Mouse (Mus musculus): ENCODE results near the gene Acadsb. TPM values are rescaled to one million over a fixed set of nuclear protein-coding genes. Genes with fewer than 3 reads are reported as not detected.
A peak's percentile ranks its signal among the peaks of the same experiment; 100 is the strongest.

Gene Acadsb
- polyA plus RNA-seq, 1 experiment, result 4.7 TPM

DNA sequence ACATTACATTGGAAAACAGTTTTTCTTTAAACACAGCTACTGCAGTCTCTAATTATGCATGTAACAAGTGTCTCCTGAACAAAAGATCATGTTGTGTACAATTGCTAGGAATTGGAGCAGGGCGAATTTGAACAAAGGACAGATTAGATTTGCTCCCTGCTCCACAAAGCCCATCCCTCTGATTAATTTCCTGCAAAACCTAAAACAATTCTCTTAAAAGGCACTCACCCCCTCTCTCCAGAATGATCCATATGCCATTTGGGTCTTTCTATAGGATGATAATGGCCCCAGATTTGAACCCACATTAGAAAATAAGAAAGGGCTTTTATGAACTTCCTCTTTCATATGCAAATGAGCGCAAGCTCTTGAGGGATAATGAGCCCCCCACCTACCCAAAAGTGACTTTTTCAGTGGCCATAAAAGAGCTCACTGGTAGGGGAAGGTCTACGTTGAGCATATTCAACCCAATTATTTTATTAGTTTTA lies 54.8 kb downstream of the Acadsb start:
- H3K4me3 ChIP-seq (ENCODE audit: control insufficient read depth, insufficient read depth, low read length), result no peak overlapping the region
- DNase-seq, result no peak
- H3K4me1 ChIP-seq (replicated peaks; ENCODE audit: control insufficient read depth, insufficient read depth, low read length), result 0 out of 2 replicates have a peak, but pooled peaks cover 2% of the 10 kb centered on the region
- no peak overlapping the region for H3K27ac ChIP-seq (ENCODE audit: control insufficient read depth, insufficient read depth, low read length)
- TF ChIP-seq POLR2A (IDR thresholded peaks at IDR 0.05; ENCODE audit: control insufficient read depth, extremely low read depth, insufficient read depth, low read length, poor library complexity), result no peak
- TF ChIP-seq CTCF (IDR thresholded peaks at IDR 0.05; ENCODE audit: borderline replicate concordance, control insufficient read depth, extremely low read depth, insufficient read depth, low read length, poor library complexity), result no peak
- WGBS, result 69% methylated on average over 3 of the region's 3 CpGs
- no peaks in the 10 kb centered on the region for H3K27me3 ChIP-seq (ENCODE audit: control insufficient read depth, insufficient read depth, low read length)
- no peaks in the 10 kb centered on the region for H3K36me3 ChIP-seq (ENCODE audit: control insufficient read depth, insufficient read depth, low read length)

DNA sequence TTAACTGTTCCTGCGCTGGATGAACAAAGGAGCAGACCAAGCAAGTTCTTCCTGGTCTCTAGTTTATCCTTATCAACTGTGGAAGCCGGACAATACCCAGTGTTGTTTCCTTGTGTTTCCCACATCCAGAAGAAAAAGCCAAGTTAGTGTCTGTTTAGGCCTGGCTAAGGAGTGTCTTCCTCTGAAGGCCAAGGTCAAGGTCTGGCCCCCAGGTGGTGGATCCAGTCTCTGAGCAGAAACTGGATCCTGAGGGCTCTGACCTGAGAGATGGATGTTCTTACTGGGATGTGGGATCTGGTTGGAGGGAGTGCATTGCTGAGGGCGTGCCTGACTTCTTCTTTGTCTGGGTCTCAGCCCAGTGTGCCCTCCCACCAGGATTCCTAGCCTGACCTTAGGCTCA lies 55.3 kb downstream of the Acadsb start:
- 69% methylated on average over 3 of the region's 3 CpGs for WGBS
- no peaks in the 10 kb centered on the region for H3K27me3 ChIP-seq (ENCODE audit: control insufficient read depth, insufficient read depth, low read length)
- TF ChIP-seq POLR2A (IDR thresholded peaks at IDR 0.05; ENCODE audit: control insufficient read depth, extremely low read depth, insufficient read depth, low read length, poor library complexity), result no peak
- H3K4me3 ChIP-seq (ENCODE audit: control insufficient read depth, insufficient read depth, low read length), result no peak overlapping the region
- H3K4me1 ChIP-seq (replicated peaks; ENCODE audit: control insufficient read depth, insufficient read depth, low read length), result 0 out of 2 replicates have a peak, but pooled peaks cover 2% of the 10 kb centered on the region
- H3K36me3 ChIP-seq (ENCODE audit: control insufficient read depth, insufficient read depth, low read length), result no peaks in the 10 kb centered on the region
- no peak overlapping the region for H3K27ac ChIP-seq (ENCODE audit: control insufficient read depth, insufficient read depth, low read length)
- no peak for DNase-seq

DNA sequence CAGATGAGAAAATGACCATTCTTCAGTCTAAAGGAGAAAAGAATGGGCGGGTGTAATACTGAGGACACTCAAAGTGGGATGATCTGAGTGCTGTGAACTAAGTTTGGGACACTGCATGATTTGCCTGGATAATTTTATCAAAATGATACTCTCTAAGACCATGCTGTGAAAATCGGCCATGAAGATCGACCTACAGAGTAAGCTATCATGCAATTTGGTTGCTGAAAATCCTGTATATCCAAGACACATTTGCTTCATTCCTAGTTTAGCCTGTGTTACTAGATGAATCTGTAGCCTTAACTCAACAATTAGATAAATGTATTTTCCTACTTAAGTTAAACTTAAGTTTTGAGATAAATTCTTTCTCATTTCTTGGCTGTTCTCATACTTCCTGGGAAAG lies 56.9 kb downstream of the Acadsb start:
- 0 out of 2 replicates have a peak, but pooled peaks cover 2% of the 10 kb centered on the region for H3K4me1 ChIP-seq (replicated peaks; ENCODE audit: control insufficient read depth, insufficient read depth, low read length)
- WGBS, result 79% methylated on average over 3 of the region's 3 CpGs
- DNase-seq, result no peak
- no peak overlapping the region for H3K4me3 ChIP-seq (ENCODE audit: control insufficient read depth, insufficient read depth, low read length)
- H3K27ac ChIP-seq (ENCODE audit: control insufficient read depth, insufficient read depth, low read length), result no peak overlapping the region
- no peaks in the 10 kb centered on the region for H3K36me3 ChIP-seq (ENCODE audit: control insufficient read depth, insufficient read depth, low read length)
- no peaks in the 10 kb centered on the region for H3K27me3 ChIP-seq (ENCODE audit: control insufficient read depth, insufficient read depth, low read length)
- TF ChIP-seq POLR2A (IDR thresholded peaks at IDR 0.05; ENCODE audit: control insufficient read depth, extremely low read depth, insufficient read depth, low read length, poor library complexity), result no peak

DNA sequence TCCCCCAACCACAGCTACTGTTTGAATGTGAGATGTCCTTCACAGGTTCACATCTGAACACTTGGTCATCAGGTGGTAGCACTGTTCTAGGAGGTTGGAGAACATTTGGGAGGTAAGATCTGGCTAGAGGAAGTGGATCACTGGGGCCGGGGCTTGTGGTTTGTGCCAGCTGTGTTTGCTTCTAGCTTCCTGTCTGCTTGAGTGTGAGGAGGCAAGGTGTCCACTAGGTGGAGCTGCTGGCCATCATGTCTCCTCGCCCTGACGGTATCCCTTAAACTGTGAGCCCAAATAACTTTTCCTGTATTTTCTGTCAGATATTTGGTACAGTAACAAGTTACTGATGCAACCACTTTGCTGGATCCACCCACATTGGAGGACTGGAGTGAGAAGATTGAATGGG lies 59.1 kb downstream of the Acadsb start:
- 63% methylated on average over 3 of the region's 3 CpGs for WGBS
- TF ChIP-seq POLR2A (IDR thresholded peaks at IDR 0.05; ENCODE audit: control insufficient read depth, extremely low read depth, insufficient read depth, low read length, poor library complexity), result no peak
- no peak for TF ChIP-seq CTCF (IDR thresholded peaks at IDR 0.05; ENCODE audit: borderline replicate concordance, control insufficient read depth, extremely low read depth, insufficient read depth, low read length, poor library complexity)
- H3K27ac ChIP-seq (ENCODE audit: control insufficient read depth, insufficient read depth, low read length), result no peak overlapping the region

DNA sequence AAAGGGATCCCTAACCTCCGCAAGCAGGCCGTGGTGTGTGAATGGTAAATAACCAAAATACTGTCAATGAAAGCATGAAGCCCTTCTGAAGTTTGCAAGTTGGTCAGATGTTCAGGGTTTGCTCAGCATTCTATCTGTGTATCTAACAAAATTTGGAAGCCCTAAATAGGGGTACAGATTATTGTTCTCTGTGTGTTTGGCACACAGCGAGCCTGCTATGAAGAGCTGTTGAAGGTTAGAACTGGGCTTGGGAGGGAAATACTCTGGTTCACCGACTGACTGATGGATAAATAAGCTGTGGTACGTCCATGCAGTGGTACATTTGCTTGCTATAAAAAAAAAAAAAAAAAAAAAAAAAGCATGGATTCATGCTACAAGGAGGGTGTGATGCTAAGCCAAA lies 61.1 kb downstream of the Acadsb start:
- Histone ChIP-seq H3K36me3 (ENCODE audit: control insufficient read depth, insufficient read depth, low read length) (no peaks in the 10 kb centered on the region), H3K4me1 (replicated peaks; ENCODE audit: control insufficient read depth, insufficient read depth, low read length) (0 out of 2 replicates have a peak, but pooled peaks cover 2% of the 10 kb centered on the region), H3K4me3 (ENCODE audit: control insufficient read depth, insufficient read depth, low read length) (no peak overlapping the region), H3K27me3 (ENCODE audit: control insufficient read depth, insufficient read depth, low read length) (no peaks in the 10 kb centered on the region), H3K27ac (ENCODE audit: control insufficient read depth, insufficient read depth, low read length) (no peak overlapping the region)
- 88% methylated on average over 5 of the region's 5 CpGs for whole genome bisulfite sequencing
- no peak for TF ChIP-seq POLR2A (IDR thresholded peaks at IDR 0.05; ENCODE audit: control insufficient read depth, extremely low read depth, insufficient read depth, low read length, poor library complexity)
- no peak for TF ChIP-seq CTCF (IDR thresholded peaks at IDR 0.05; ENCODE audit: borderline replicate concordance, control insufficient read depth, extremely low read depth, insufficient read depth, low read length, poor library complexity)
- DNase-seq, result no peak

More for the DNA sequence above, 59.1 kb downstream of the Acadsb start:
- H3K27me3 ChIP-seq (ENCODE audit: control insufficient read depth, insufficient read depth, low read length), result no peaks in the 10 kb centered on the region
- 0 out of 2 replicates have a peak, but pooled peaks cover 2% of the 10 kb centered on the region for H3K4me1 ChIP-seq (replicated peaks; ENCODE audit: control insufficient read depth, insufficient read depth, low read length)
- H3K4me3 ChIP-seq (ENCODE audit: control insufficient read depth, insufficient read depth, low read length), result no peak overlapping the region
- peak; percentile 14 for DNase-seq
- no peaks in the 10 kb centered on the region for H3K36me3 ChIP-seq (ENCODE audit: control insufficient read depth, insufficient read depth, low read length)

DNA sequence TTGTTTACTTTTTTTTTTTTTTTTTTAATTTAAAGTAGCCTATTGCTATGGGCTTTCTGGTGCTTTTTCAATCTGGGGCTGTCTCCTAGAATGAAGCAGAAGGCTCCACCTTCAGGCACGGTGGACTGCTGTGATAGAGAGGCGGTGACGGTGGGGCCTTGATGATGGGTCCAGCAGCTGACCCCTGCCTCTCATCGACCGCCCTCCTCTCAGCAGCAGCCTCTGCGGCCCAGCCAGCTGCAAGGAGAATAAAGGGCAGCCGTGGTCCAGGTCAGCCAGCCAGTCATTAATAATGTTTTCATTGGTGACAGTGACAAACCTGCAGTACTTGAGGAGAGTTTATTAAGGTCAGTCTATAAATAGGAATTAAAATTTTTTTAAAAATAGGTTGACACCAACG lies 66.7 kb downstream of the Acadsb start:
- WGBS, result 75% methylated on average over 8 of the region's 8 CpGs
- no peak overlapping the region for H3K4me3 ChIP-seq (ENCODE audit: control insufficient read depth, insufficient read depth, low read length)

DNA sequence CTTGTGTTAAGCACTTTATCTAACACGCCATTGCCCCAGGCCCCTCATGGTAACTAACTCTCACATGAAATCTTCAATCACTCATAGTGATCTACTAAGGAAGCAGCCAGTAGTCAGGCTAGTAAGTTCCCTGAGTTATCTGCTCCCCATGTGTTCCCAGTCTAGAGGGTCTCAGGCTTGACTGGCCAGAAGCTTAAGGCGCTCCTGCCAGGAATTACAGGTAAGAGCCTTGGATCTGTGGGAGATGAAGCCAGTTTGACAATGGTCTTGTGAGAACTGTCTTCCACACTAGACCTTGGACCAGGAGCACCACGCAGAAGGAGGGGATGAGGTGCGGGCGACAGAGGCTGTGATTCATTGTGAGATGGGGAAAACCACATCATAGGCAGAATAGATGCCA lies 68.0 kb downstream of the Acadsb start:
- Histone ChIP-seq H3K4me1 (replicated peaks; ENCODE audit: control insufficient read depth, insufficient read depth, low read length) (no peaks in the 10 kb centered on the region; the same call in 1 of the 2 replicates), H3K36me3 (ENCODE audit: control insufficient read depth, insufficient read depth, low read length) (no peaks in the 10 kb centered on the region), H3K4me3 (ENCODE audit: control insufficient read depth, insufficient read depth, low read length) (no peak overlapping the region), H3K27ac (ENCODE audit: control insufficient read depth, insufficient read depth, low read length) (no peak overlapping the region), H3K27me3 (ENCODE audit: control insufficient read depth, insufficient read depth, low read length) (no peaks in the 10 kb centered on the region)
- no peak for DNase-seq
- no peak for TF ChIP-seq CTCF (IDR thresholded peaks at IDR 0.05; ENCODE audit: borderline replicate concordance, control insufficient read depth, extremely low read depth, insufficient read depth, low read length, poor library complexity)
- TF ChIP-seq POLR2A (IDR thresholded peaks at IDR 0.05; ENCODE audit: control insufficient read depth, extremely low read depth, insufficient read depth, low read length, poor library complexity), result no peak
- WGBS, result 88% methylated on average over 5 of the region's 5 CpGs

More for the DNA sequence above, 66.7 kb downstream of the Acadsb start:
- DNase-seq, result no peak
- no peaks in the 10 kb centered on the region; the same call in 1 of the 2 replicates for H3K4me1 ChIP-seq (replicated peaks; ENCODE audit: control insufficient read depth, insufficient read depth, low read length)
- H3K27me3 ChIP-seq (ENCODE audit: control insufficient read depth, insufficient read depth, low read length), result no peaks in the 10 kb centered on the region
- no peak for TF ChIP-seq CTCF (IDR thresholded peaks at IDR 0.05; ENCODE audit: borderline replicate concordance, control insufficient read depth, extremely low read depth, insufficient read depth, low read length, poor library complexity)
- TF ChIP-seq POLR2A (IDR thresholded peaks at IDR 0.05; ENCODE audit: control insufficient read depth, extremely low read depth, insufficient read depth, low read length, poor library complexity), result no peak
- H3K27ac ChIP-seq (ENCODE audit: control insufficient read depth, insufficient read depth, low read length), result no peak overlapping the region
- no peaks in the 10 kb centered on the region for H3K36me3 ChIP-seq (ENCODE audit: control insufficient read depth, insufficient read depth, low read length)

Other genes with a start within 250 kb of the Acadsb start
- 0.26 TPM in 2 replicates for gene 5430419D17Rik, start 236.2 kb upstream of the Acadsb start, polyA plus RNA-seq (2012; rRNA removed)
- 0.09 and 0.20 TPM in 2 replicates for gene Cuzd1, start 88.3 kb upstream of the Acadsb start, polyA plus RNA-seq (2012; rRNA removed)
- gene Fam24b, start 81.1 kb upstream of the Acadsb start, polyA plus RNA-seq (2012; rRNA removed), result 0.38 TPM in 1 of 2 replicates, not detected in the other
- not detected in 2 replicates for gene Fam24a, start 76.7 kb upstream of the Acadsb start, polyA plus RNA-seq (2012; rRNA removed)
- 9.9 and 14.5 TPM in 2 replicates for gene 2310057M21Rik, start 47.8 kb upstream of the Acadsb start, polyA plus RNA-seq (2012; rRNA removed)
- gene Pstk, start 39.5 kb upstream of the Acadsb start, polyA plus RNA-seq (2012; rRNA removed), result 42.0 and 44.1 TPM in 2 replicates
- gene Ikzf5, start 80 bp upstream of the Acadsb start, polyA plus RNA-seq (2012; rRNA removed), result 25.2 and 25.7 TPM in 2 replicates
- gene Hmx3, start 132.3 kb downstream of the Acadsb start, polyA plus RNA-seq (2012; rRNA removed), result 0.75 and 1.0 TPM in 2 replicates
- 0.38 and 0.42 TPM in 2 replicates for gene Hmx2, start 138.2 kb downstream of the Acadsb start, polyA plus RNA-seq (2012; rRNA removed)
- 194 and 196 TPM in 2 replicates for gene Bub3, start 149.6 kb downstream of the Acadsb start, polyA plus RNA-seq (2012; rRNA removed)